Mouse (Mus musculus) gonadal fat pad, adult 2 months (tissue): ENCODE measurements around the gene Pxmp2. TPM values are rescaled to one million over a fixed set of nuclear protein-coding genes. Genes with fewer than 3 reads are reported as not detected.

ENCODE experiments used
- DNase-seq: peaks from one replicate; pipeline ENCODE4 v3.0.0-alpha.2; 2012; ENCODE audit warnings: low read depth
- polyA plus RNA-seq: library from polyadenylated mRNA; depleted of rRNA; stranded (reverse); fragments of >200 nt; gene quantifications from 2 replicates; pipeline ENCODE4 v1.2.3, GENCODE M21; 2012; rRNA removed

The Pxmp2 gene
- polyA plus RNA-seq, 1 experiment, result 24.1 TPM

GRCm38 (mm10) chr5:110230780-110231461 is 55.1 kb downstream of the Pxmp2 start, which contains the start of gene Ankle2:
Gene Ankle2 (plus strand): TSS chr5:110231004.
- DNase-seq, result no peak

GRCm38 (mm10) chr5:110230401-110230779 is 55.6 kb downstream of the Pxmp2 start:
- DNase-seq, result no peak

- no peak for DNase-seq
Observed at GRCm38 (mm10) chr5:110227336-110227883, 58.6 kb downstream of the Pxmp2 start.

GRCm38 (mm10) chr5:110225056-110225455 is 60.9 kb downstream of the Pxmp2 start:
- DNase-seq, result peak; percentile 76

Other genes starting within 250 kb of the Pxmp2 start
- gene Gm17655, start 213.7 kb downstream of the Pxmp2 start, polyA plus RNA-seq, result 0.15 TPM in 2 replicates
- 0.08 and 0.18 TPM in 2 replicates for gene Gm35315, start 191.8 kb downstream of the Pxmp2 start, polyA plus RNA-seq
- 5.1 and 5.5 TPM in 2 replicates for gene Plcxd1, start 186.2 kb downstream of the Pxmp2 start, polyA plus RNA-seq
- gene Gtpbp6, start 178.0 kb downstream of the Pxmp2 start, polyA plus RNA-seq, result 65.3 and 74.9 TPM in 2 replicates
- gene Zfp605, start 176.1 kb downstream of the Pxmp2 start, polyA plus RNA-seq, result 1.9 and 2.1 TPM in 2 replicates
- 42.0 and 46.5 TPM in 2 replicates for gene Chfr, start 150.3 kb downstream of the Pxmp2 start, polyA plus RNA-seq
- 14.3 and 15.1 TPM in 2 replicates for gene Golga3, start 109.5 kb downstream of the Pxmp2 start, polyA plus RNA-seq
- 11.2 and 11.7 TPM in 2 replicates for gene Ankle2, start 55.2 kb downstream of the Pxmp2 start, polyA plus RNA-seq
- gene Pgam5, start 16.3 kb downstream of the Pxmp2 start, polyA plus RNA-seq, result 21.6 and 26.3 TPM in 2 replicates
- gene Pole, start 120 bp upstream of the Pxmp2 start, polyA plus RNA-seq, result 4.3 and 4.5 TPM in 2 replicates
- gene P2rx2, start 57.0 kb upstream of the Pxmp2 start, polyA plus RNA-seq, result 62.2 and 62.9 TPM in 2 replicates
- 265 and 353 TPM in 2 replicates for gene Lrcol1, start 58.5 kb upstream of the Pxmp2 start, polyA plus RNA-seq
- 43.7 and 90.6 TPM in 2 replicates for gene Fbrsl1, start 162.3 kb upstream of the Pxmp2 start, polyA plus RNA-seq